Mouse (Mus musculus) brain, embryonic 14.5 days (tissue): Measurements from ENCODE around the gene Lrrc1.

Experiments
- CTCF ChIP-seq: fragments of 200-500 bp; IDR thresholded peaks from 2 replicates; pipeline ENCODE4 v1.5.1; 2012; ENCODE audit warnings: inconsistent platforms, mild to moderate bottlenecking, moderate library complexity, borderline replicate concordance; ENCODE audit not compliant: insufficient read depth, insufficient read length; ENCODE audit errors: extremely low read depth
- POLR2A ChIP-seq: fragments of 200-500 bp; IDR thresholded peaks from 2 replicates; pipeline ENCODE4 v1.6.1; 2012; ENCODE audit warnings: mild to moderate bottlenecking, inconsistent platforms, borderline replicate concordance; ENCODE audit not compliant: poor library complexity, insufficient read depth, insufficient read length, severe bottlenecking; ENCODE audit errors: extremely low read depth

- no peak for TF ChIP-seq POLR2A
- TF ChIP-seq CTCF: no peak
Observed at GRCm38 (mm10) chr9:77516782-77517364, 27.8 kb downstream of the Lrrc1 start.
